Mouse (Mus musculus): ENCODE data around the gene Ttc33. TPM values are rescaled to one million over a fixed set of nuclear protein-coding genes. Genes with fewer than 3 reads are reported as not detected.

Gene Ttc33
- polyA plus RNA-seq, 2 experiments, result 19.0 to 38.4 TPM

- ATAC-seq (ENCODE audit: low FRiP score, low read depth), result 0 out of 2 replicates have a peak, but pooled peaks have one; percentile 6
- Histone ChIP-seq H3K4me3 (replicated peaks; ENCODE audit: low read length) (no peak overlapping the region), H3K4me2 (replicated peaks; ENCODE audit: low read depth, low read length, severe bottlenecking) (no peak overlapping the region), H3K27me3 (ENCODE audit: control insufficient read depth, insufficient read depth, low read length) (no peaks in the 10 kb centered on the region), H3K9ac (ENCODE audit: low read depth, low read length, severe bottlenecking) (no peak overlapping the region), H3K4me1 (ENCODE audit: control insufficient read depth, insufficient read depth, low read length) (no peaks in the 10 kb centered on the region), H3K9me3 (ENCODE audit: control insufficient read depth, low read length) (no peaks in the 10 kb centered on the region), H3K36me3 (ENCODE audit: control insufficient read depth, insufficient read depth, low read length) (peaks cover 18% of the 10 kb centered on the region; the same call in 1 of the 2 replicates), H3K27ac (replicated peaks; ENCODE audit: low read depth, low read length) (no peak overlapping the region)
- WGBS, result 86% methylated on average over 6 of the region's 6 CpGs
- no peak for DNase-seq (ENCODE audit: low spot score)
- no peak for TF ChIP-seq POLR2A (IDR thresholded peaks at IDR 0.05; ENCODE audit: borderline replicate concordance, extremely low read depth, insufficient read depth, insufficient read length)
Measured at GRCm38 (mm10) chr15:5158827-5159226, 26.5 kb upstream of the Ttc33 start.

GRCm38 (mm10) chr15:5165121-5165773 is 20.1 kb upstream of the Ttc33 start:
- Histone ChIP-seq H3K36me3 (ENCODE audit: control insufficient read depth, insufficient read depth, low read length) (peaks cover 61% of the 10 kb centered on the region), H3K4me3 (replicated peaks; ENCODE audit: low read length) (no peak overlapping the region), H3K9me3 (ENCODE audit: control insufficient read depth, low read length) (no peaks in the 10 kb centered on the region), H3K27me3 (ENCODE audit: control insufficient read depth, insufficient read depth, low read length) (no peaks in the 10 kb centered on the region), H3K27ac (replicated peaks; ENCODE audit: low read depth, low read length) (no peak overlapping the region), H3K4me1 (ENCODE audit: control insufficient read depth, insufficient read depth, low read length) (no peaks in the 10 kb centered on the region), H3K4me2 (replicated peaks; ENCODE audit: low read depth, low read length, severe bottlenecking) (no peak overlapping the region), H3K9ac (ENCODE audit: low read depth, low read length, severe bottlenecking) (no peak overlapping the region)
- WGBS, result 90% methylated on average over 12 of the region's 12 CpGs
- ATAC-seq (ENCODE audit: low FRiP score, low read depth), result no peak
- no peak for DNase-seq (ENCODE audit: low spot score)
- no peak for TF ChIP-seq POLR2A (IDR thresholded peaks at IDR 0.05; ENCODE audit: borderline replicate concordance, extremely low read depth, insufficient read depth, insufficient read length)

- no peak for DNase-seq (ENCODE audit: low spot score)
- 86% methylated on average over 12 of the region's 12 CpGs for WGBS
- Histone ChIP-seq H3K27ac (replicated peaks; ENCODE audit: low read depth, low read length) (no peak overlapping the region), H3K9ac (ENCODE audit: low read depth, low read length, severe bottlenecking) (no peak overlapping the region), H3K36me3 (ENCODE audit: control insufficient read depth, insufficient read depth, low read length) (peaks cover 70% of the 10 kb centered on the region), H3K4me2 (replicated peaks; ENCODE audit: low read depth, low read length, severe bottlenecking) (no peak overlapping the region), H3K4me1 (ENCODE audit: control insufficient read depth, insufficient read depth, low read length) (no peaks in the 10 kb centered on the region), H3K27me3 (ENCODE audit: control insufficient read depth, insufficient read depth, low read length) (no peaks in the 10 kb centered on the region), H3K9me3 (ENCODE audit: control insufficient read depth, low read length) (no peaks in the 10 kb centered on the region), H3K4me3 (replicated peaks; ENCODE audit: low read length) (no peak overlapping the region)
- TF ChIP-seq POLR2A (IDR thresholded peaks at IDR 0.05; ENCODE audit: borderline replicate concordance, extremely low read depth, insufficient read depth, insufficient read length), result no peak
- no peak for ATAC-seq (ENCODE audit: low FRiP score, low read depth)
Measured at GRCm38 (mm10) chr15:5173217-5173820, 12.0 kb upstream of the Ttc33 start.

DNA sequence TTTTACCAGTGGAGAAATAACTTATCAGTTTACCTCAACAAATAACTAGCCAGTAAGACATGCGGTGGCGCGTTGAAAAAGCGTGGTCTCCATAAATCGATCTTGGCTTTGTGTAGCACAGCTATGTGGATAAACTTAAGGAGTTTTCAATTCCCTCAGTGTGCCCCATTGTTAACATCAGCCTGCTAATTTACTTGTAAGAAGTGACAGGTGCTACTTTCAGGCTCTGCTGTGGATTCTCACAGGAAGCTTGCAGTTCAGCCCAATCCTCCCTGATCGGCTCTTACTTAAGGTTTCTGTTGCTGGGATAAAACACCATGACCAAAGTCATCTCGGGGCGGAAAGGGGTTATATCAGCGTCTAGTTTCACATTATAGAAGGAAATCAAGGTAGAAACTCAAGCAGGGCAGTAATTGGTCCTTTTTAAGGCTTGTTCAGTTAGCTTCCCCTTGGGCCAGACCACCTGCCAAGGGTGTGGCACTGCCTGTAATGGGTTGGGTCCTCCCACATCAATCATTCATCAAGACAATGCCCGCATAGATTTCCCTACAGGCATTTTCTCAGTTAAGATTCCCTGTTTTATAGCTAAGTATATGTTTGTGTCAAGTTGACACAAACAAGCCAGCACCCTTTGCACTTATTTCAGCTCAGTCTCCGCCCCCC is 526 bp upstream of the Ttc33 start:
- Histone ChIP-seq H3K27me3 (ENCODE audit: control insufficient read depth, insufficient read depth, low read length) (no peaks in the 10 kb centered on the region), H3K4me2 (replicated peaks; ENCODE audit: low read depth, low read length, severe bottlenecking) (peak overlapping the region; percentile 74), H3K9ac (ENCODE audit: low read depth, low read length, severe bottlenecking) (peak overlapping the region; percentile 77), H3K36me3 (ENCODE audit: control insufficient read depth, insufficient read depth, low read length) (peaks cover 8% of the 10 kb centered on the region; the same call in 1 of the 2 replicates), H3K4me1 (ENCODE audit: control insufficient read depth, insufficient read depth, low read length) (peaks cover 8% of the 10 kb centered on the region), H3K4me3 (replicated peaks; ENCODE audit: low read length) (peak overlapping the region; percentile 94), H3K27ac (replicated peaks; ENCODE audit: low read depth, low read length) (peak overlapping the region; percentile 72), H3K9me3 (ENCODE audit: control insufficient read depth, low read length) (no peaks in the 10 kb centered on the region)
- DNase-seq (ENCODE audit: low spot score) (no peak), ATAC-seq (ENCODE audit: low FRiP score, low read depth) (no peak; the same call in 1 of the 2 replicates)
- TF ChIP-seq POLR2A (IDR thresholded peaks at IDR 0.05; ENCODE audit: borderline replicate concordance, extremely low read depth, insufficient read depth, insufficient read length), result no peak
- WGBS, result 42% methylated on average over 10 of the region's 11 CpGs

DNA sequence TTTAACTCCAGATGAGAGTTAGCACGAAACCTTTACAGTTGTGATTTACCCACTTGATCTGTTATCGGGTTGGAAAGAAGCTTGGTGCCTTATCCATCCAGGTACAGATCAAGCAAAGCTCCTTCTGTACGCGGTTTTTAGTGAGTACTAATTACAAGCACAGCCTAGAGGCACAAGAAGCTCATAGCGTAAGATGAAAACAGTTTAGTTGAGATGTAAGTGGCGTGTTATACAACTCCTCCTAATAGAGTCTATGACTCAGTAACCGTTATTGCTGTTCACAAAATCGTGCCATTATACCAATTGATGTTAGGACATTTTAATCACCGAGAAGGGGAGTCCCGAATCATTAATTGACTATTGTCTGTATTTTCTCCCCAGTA is 959 bp downstream of the Ttc33 start:
- DNase-seq (ENCODE audit: low spot score), result no peak

More for the DNA sequence above, 959 bp downstream of the Ttc33 start:
- TF ChIP-seq POLR2A (IDR thresholded peaks at IDR 0.05; ENCODE audit: borderline replicate concordance, extremely low read depth, insufficient read depth, insufficient read length), result no peak
- H3K4me3 ChIP-seq (replicated peaks; ENCODE audit: low read length), result peak overlapping the region; percentile 94
- ATAC-seq (ENCODE audit: low FRiP score, low read depth), result no peak
- H3K4me2 ChIP-seq (replicated peaks; ENCODE audit: low read depth, low read length, severe bottlenecking), result peak overlapping the region; percentile 74
- no peaks in the 10 kb centered on the region for H3K9me3 ChIP-seq (ENCODE audit: control insufficient read depth, low read length)
- no peaks in the 10 kb centered on the region for H3K27me3 ChIP-seq (ENCODE audit: control insufficient read depth, insufficient read depth, low read length)
- H3K27ac ChIP-seq (replicated peaks; ENCODE audit: low read depth, low read length), result 0 out of 2 replicates have a peak overlapping the region, but pooled peaks have one; percentile 72
- H3K4me1 ChIP-seq (ENCODE audit: control insufficient read depth, insufficient read depth, low read length), result peaks cover 8% of the 10 kb centered on the region
- H3K36me3 ChIP-seq (ENCODE audit: control insufficient read depth, insufficient read depth, low read length), result peaks cover 12% of the 10 kb centered on the region
- WGBS, result 32% methylated on average over 10 of the region's 10 CpGs
- peak overlapping the region; percentile 77 for H3K9ac ChIP-seq (ENCODE audit: low read depth, low read length, severe bottlenecking)
